Mouse (Mus musculus): ENCODE results near the gene Eva1b. TPM values are rescaled to one million over a fixed set of nuclear protein-coding genes. Genes with fewer than 3 reads are reported as not detected.

Gene Eva1b
- total RNA-seq, 2 experiments from 2014 or later = 36.3 to 41.2 TPM

Other genes with a start within 250 kb of the Eva1b start
- gene Csf3r, start 123.2 kb upstream of the Eva1b start, total RNA-seq (2021) = 1 to 10 TPM; 1.4 to 1.9 TPM
- gene Mrps15, start 100.8 kb upstream of the Eva1b start, total RNA-seq (2021) = 10 to 100 TPM; 72.3 to 78.8 TPM
- 10 to 100 TPM in 1 of 2 experiments, 1 to 10 TPM in 1; 8.2 to 11.2 TPM for gene Oscp1, start 89.2 kb upstream of the Eva1b start, total RNA-seq (2021)
- 10 to 100 TPM; 18.2 to 23.2 TPM for gene Lsm10, start 51.1 kb upstream of the Eva1b start, total RNA-seq (2021)
- 10 to 100 TPM; 48.4 to 53.0 TPM for gene Stk40, start 43.8 kb upstream of the Eva1b start, total RNA-seq (2021)
- 1 to 10 TPM; 3.3 to 3.9 TPM for gene Sh3d21, start 15.7 kb downstream of the Eva1b start, total RNA-seq (2021)
- 100 to 1,000 TPM; 177 to 229 TPM for gene Thrap3, start 55.0 kb downstream of the Eva1b start, total RNA-seq (2021)
- 10 to 100 TPM; 60.4 to 72.7 TPM for gene Map7d1, start 108.6 kb downstream of the Eva1b start, total RNA-seq (2021)
- gene Trappc3, start 114.6 kb downstream of the Eva1b start, total RNA-seq (2021) = 10 to 100 TPM; 73.1 to 74.8 TPM
- gene Col8a2, start 139.0 kb downstream of the Eva1b start, total RNA-seq (2021) = 1 to 10 TPM; 5.5 to 5.6 TPM
- 10 to 100 TPM; 34.0 to 34.9 TPM for gene Adprhl2, start 174.0 kb downstream of the Eva1b start, total RNA-seq (2021)
- 1 to 10 TPM in 1 of 2 experiments, under 1 TPM in 1; 0.57 to 2.8 TPM for gene Tekt2, start 177.9 kb downstream of the Eva1b start, total RNA-seq (2021)